Mouse (Mus musculus) cortical plate, adult 2 months (tissue): ENCODE results near the gene Metrn. TPM values are rescaled to one million over a fixed set of nuclear protein-coding genes. Genes with fewer than 3 reads are reported as not detected.
"Not testable (repeated sequence)": the region's sequence is repeated elsewhere in the genome, so short reads cannot be mapped to it uniquely, and the experiment has no call there.

ENCODE experiments used
- H3K27ac ChIP-seq: fragments of 200-500 bp; 2 replicates; pipeline ENCODE4 v1.5.1; 2012; ENCODE audit warnings: low read length, control low read depth, inconsistent platforms; ENCODE audit not compliant: insufficient read depth
- H3K4me1 ChIP-seq: fragments of 200-500 bp; 2 replicates; pipeline ENCODE4 v1.6.1; 2011; ENCODE audit warnings: low read length; ENCODE audit not compliant: control insufficient read depth, insufficient read depth
- H3K4me3 ChIP-seq: fragments of 200-500 bp; 2 replicates; pipeline ENCODE4 v1.5.1; 2011; ENCODE audit warnings: mild to moderate bottlenecking, low read length, control low read depth; ENCODE audit not compliant: insufficient read depth
- CTCF ChIP-seq: fragments of 200-500 bp; IDR thresholded peaks from 2 replicates; pipeline ENCODE4 v1.5.1; 2011; ENCODE audit warnings: mild to moderate bottlenecking, control low read depth, low read length; ENCODE audit not compliant: insufficient read depth; ENCODE audit errors: extremely low read depth
- POLR2A ChIP-seq: fragments of 200-500 bp; IDR thresholded peaks from 2 replicates; pipeline ENCODE4 v1.6.1; 2011; ENCODE audit warnings: mild to moderate bottlenecking, low read length, control low read depth; ENCODE audit not compliant: insufficient read depth; ENCODE audit errors: extremely low read depth
- polyA plus RNA-seq: library from polyadenylated mRNA; depleted of rRNA; stranded (reverse); fragments of >200 nt; gene quantifications from 2 replicates; pipeline ENCODE4 v1.2.3, GENCODE M21; 2012

Gene Metrn
- polyA plus RNA-seq, 1 experiment: 141 TPM

DNA sequence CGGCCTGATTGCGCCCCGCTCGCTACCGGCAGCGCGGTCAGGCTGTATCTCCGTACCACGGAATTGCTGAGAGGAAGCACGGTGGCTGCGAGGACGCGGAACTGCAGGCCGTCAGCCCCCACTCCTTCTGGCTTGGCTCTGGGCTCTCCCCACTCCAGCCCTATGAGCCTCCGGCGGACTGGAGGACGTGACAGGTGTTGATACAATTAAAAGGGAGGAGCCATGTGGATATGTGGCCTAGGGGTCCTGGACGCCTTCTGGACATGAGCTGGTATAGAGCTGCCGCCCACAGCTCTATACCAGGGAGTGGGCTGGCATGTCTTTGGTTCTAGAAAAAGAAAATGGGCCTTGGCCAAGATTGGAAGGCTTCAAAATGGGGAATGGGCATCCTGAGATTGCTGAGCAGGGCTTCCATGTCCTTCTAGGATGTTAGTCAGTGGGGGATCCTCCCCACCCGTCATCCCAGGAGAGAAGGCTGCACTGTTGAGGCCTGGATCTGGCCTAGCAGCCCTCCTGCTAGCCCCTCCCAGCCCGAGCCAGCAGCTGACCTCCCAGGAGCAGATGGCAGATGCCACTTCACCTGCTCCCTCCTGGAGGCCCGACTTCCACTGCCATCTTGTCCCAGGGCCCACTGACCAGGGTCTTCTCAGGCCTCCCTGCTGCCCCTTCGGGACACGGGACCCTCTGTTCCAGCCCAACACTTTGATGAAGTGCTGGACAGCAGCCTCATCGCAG lies 12.8 kb upstream of the Metrn start:
- H3K4me1 ChIP-seq: peaks cover 14% of the 10 kb centered on the region; the same call in 1 of the 2 replicates
- TF ChIP-seq POLR2A (no peak), CTCF (no peak)
- H3K27ac ChIP-seq: peak overlapping the region; percentile 99
- peak overlapping the region; percentile 99 for H3K4me3 ChIP-seq

DNA sequence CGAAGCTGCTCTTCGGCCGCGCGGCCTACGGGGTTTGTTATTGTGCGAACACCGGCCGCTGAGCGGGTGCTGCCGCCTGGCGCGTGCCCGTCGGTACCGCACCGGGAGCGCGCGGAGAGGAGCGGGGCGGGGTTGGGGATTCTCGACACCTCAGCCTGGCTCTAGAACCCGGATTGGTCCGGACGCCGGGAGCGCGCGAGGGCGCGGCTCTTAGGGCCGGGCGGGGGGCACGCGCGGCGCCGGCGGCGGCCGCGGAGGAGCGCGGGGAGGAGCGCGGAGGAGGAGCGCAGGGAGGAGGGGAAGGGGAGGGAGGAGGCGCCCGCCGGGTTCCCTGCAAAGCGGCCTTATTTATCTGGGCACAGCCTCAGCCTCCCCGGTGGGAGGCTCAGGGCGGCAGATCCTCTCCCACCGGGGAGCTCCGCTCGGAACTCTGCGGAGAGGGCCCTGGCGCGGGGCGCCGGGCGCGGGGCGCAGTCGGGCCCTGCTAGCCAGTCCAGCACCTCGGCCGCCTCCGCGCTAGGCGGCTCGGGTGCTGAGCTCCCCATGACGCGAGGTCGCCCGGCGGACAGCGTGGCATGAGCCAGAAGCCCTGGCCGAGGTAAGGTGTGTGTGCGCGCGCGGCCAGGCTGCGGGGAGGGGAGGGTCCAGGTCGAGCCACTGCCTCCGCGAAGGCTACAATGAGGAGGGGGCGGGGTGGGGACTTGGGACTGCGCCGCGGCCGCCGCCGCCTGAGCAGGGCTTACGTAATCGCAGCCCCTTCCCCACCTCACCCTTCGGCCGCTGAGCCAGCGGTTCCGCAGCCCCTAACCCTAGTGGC lies 12.1 kb upstream of the Metrn start, which contains the start of gene Fbxl16:
Gene Fbxl16, plus strand, starts transcription at position 297 of the 817 bp plus-strand sequence.
- peaks cover 10% of the 10 kb centered on the region; the same call in 1 of the 2 replicates for H3K4me1 ChIP-seq
- peak within 1 kb of the TSS; percentile 99 for H3K27ac ChIP-seq
- peak within 1 kb of the TSS; percentile 99 for H3K4me3 ChIP-seq
- TF ChIP-seq POLR2A (peak; percentile 44; the same call in 1 of the 2 replicates), CTCF (no peak)

DNA sequence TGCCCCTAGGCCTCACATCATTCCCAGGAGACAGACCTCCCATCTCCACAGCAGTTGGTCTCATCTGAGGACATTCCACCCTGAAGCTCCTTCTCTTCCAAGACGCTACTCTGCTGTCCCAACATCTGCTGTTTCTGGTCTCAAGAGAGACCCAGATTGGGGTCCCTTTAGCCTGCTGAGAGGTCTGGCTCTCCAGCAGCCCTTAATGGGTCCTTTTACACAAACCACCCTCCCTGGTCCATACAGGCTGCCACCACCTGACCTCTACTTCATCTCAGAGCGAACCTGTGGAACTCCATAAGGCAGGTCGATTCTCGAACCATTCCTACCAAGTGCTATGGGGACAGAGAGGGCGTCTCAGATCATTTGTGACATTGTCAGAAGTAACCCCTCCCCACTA lies 11.1 kb upstream of the Metrn start:
- Histone ChIP-seq H3K4me1 (peaks cover 13% of the 10 kb centered on the region), H3K27ac (peak overlapping the region; percentile 58; the same call in 1 of the 2 replicates), H3K4me3 (peak overlapping the region; percentile 99)
- TF ChIP-seq CTCF: no peak
- no peak for TF ChIP-seq POLR2A

DNA sequence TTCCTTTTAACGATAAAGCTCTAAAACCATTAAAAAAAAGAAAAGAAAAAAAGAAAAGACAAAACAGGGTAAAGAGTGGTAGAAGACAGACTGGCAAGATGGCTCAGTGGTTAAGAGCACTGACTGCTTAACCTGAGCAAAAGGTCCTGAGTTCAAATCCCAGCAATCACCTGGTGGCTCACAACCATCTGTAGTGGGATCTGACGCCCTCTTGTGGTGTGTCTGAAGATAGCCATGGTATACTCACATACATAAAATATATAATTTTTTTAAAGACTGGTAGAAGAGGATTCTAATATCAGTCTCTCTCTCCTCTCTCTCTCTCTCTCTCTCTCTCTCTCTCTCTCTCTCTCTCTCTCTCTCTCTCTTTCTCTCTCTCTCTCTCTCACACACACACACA lies 10.5 kb upstream of the Metrn start:
- peaks cover 13% of the 10 kb centered on the region for H3K4me1 ChIP-seq
- not testable (repeated sequence) for H3K4me3 ChIP-seq, H3K27ac ChIP-seq

DNA sequence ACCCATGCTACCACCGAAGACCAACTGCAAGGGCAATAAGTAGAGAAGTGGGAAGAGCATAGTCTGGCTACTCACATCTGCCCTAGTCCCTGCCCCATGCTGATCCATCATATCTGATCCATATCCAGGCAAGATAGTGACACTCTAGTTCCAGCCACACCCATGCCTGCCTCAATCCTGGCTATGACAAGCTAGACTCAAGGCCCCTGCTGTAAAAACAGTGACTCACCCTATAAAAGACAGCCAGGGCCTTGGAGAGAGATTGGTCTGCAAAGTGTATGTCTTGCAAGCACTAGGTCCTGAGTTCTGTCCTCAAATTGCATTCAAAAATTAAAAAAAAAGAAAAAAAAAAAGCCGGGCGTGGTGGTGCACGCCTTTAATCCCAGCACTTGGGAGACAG lies 9.6 kb upstream of the Metrn start:
- H3K27ac ChIP-seq: no peak overlapping the region
- H3K4me1 ChIP-seq: peaks cover 13% of the 10 kb centered on the region
- H3K4me3 ChIP-seq: no peak overlapping the region
- TF ChIP-seq POLR2A: no peak
- TF ChIP-seq CTCF: no peak

DNA sequence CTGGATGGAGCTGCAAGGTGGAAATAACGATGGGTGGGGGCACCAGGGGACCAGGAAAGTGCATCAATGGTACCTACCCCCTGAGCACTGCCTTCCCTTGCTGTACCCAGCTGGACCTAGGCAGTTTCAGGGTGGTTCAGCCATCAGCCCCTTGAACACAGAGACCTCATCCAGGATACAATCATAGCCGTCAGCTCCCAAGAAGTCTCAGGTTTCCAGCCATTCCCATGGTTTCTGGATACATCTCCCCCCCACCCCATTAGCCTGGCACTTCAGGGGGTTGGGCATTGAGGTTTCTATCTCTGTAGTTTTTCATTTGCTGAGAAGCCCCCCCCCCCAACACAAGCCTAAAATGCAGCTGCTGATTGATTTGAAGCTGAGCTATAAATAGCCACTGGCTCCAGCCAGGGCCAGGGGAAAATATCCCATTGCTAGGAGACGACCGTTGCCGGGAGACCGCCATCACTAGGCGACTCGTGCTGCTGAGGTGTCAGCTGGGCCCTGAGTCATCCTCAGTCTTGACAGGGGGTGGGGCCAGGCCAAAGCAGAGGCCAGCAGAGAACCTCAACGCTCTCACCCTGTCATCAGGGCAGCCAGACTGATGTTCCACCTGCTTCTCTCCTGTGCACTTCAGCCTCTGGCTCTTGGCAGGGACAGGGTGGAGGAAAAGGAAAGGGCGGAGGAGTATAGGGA lies 6.0 kb upstream of the Metrn start:
- Histone ChIP-seq H3K4me1 (peaks cover 9% of the 10 kb centered on the region), H3K27ac (peak overlapping the region; percentile 88), H3K4me3 (peak overlapping the region; percentile 32)
- TF ChIP-seq CTCF (no peak), POLR2A (peak; percentile 76; the same call in 1 of the 2 replicates)

DNA sequence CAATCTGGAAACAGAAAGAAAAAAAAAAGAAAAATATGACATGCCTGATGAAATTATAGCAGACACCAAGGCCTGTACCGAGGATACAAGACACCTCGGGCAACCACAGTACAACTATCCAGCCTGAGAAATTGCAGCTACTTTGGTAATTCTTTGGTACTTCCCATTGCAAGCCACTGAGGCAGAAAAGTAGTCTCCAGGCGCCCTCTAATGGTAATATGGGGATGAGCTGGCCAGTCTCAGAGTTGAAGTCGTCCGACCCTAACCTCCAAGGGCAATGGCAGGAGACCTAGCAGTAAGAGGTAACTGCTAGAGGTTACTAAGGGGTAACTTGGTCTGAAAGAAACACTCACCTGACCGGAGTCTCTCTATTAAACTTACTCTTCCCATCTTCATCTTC lies 4.1 kb upstream of the Metrn start:
- no peak for TF ChIP-seq POLR2A
- peak; percentile 84 for TF ChIP-seq CTCF
- H3K27ac ChIP-seq: no peak overlapping the region

DNA sequence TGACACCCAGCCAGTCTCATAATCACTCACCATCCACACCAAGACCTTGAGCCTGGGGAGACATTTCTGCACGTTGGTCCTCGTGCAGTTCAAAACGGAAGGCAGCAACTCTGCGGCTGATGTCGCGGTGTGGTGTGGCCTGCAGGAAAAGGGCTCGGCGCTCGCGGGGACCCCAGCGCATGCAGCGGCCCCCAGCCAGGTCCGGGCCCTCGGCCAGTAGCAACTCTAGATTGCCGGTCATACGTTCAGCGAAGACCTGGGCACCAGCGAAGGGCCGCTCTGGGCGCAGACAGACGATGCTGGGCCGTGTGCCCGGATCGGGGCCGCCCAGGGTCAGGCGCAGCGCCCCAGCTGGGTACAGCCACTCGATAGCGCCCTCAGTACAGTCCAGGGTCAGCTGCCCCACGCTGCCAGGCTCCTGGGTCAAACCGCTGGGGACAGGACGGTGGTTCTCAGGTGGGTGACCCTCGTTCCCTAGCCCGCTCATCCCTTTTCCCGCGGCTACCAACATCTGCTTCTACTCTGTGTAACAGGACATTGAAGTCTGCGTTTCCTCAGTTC lies 645 bp downstream of the Metrn start:
- peaks cover 4% of the 10 kb centered on the region for H3K4me1 ChIP-seq
- peak overlapping the region; percentile 41 for H3K4me3 ChIP-seq
- peak overlapping the region; percentile 82; the same call in 1 of the 2 replicates for H3K27ac ChIP-seq
- TF ChIP-seq CTCF (no peak), POLR2A (no peak)

More for the DNA sequence above, 4.1 kb upstream of the Metrn start:
- no peak overlapping the region for H3K4me3 ChIP-seq
- H3K4me1 ChIP-seq: peaks cover 9% of the 10 kb centered on the region

DNA sequence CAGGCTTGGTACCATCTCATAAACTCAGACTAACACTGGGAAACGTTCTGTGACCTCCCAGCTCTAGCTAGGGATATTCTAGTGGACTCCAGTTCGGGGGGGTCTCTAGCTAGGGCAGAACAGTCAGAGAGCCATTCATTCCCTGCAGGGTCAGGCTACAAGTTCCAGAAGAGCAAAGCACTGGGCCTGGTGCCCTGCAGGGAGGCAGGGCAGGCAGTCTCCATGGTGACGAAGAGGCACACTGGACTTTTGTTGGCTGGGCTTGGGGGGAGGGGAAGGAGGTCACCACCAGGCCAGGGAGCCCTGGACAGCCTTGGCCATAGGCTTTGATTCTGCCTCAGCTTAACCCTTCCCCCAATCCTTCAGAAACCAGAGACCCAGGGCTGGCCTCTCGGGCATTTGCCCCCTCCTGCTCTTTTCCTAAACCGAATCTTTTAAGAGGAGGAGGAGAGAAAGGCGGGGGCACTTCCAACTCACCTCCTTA lies 1.3 kb downstream of the Metrn start, which contains the start of gene AC134908.4:
Gene AC134908.4, minus strand, starts transcription at position 51 of the 484 bp plus-strand sequence.
- peaks cover 5% of the 10 kb centered on the region for H3K4me1 ChIP-seq
- H3K4me3 ChIP-seq: peak within 1 kb of the TSS; percentile 41
- peak within 1 kb of the TSS; percentile 82 for H3K27ac ChIP-seq
- TF ChIP-seq CTCF: no peak
- no peak for TF ChIP-seq POLR2A
